Mouse (Mus musculus) erythroblast, adult 5-6 weeks (primary cell): ENCODE data around the gene Zfp788. TPM values are rescaled to one million over a fixed set of nuclear protein-coding genes. Genes with fewer than 3 reads are reported as not detected.
"Not testable (repeated sequence)": the region's sequence is repeated elsewhere in the genome, so short reads cannot be mapped to it uniquely, and the experiment has no call there.

ENCODE experiments used
- ATAC-seq: replicated peaks from 2 replicates; pipeline ENCODE4 v1.8.0; 2016; ENCODE audit warnings: moderate number of reproducible peaks, mild to moderate bottlenecking, moderate TSS enrichment, inconsistent platforms; ENCODE audit not compliant: poor library complexity, low FRiP score, severe bottlenecking
- total RNA-seq, 2 experiments: library from RNA; stranded (forward) in 1 of 2; stranded (reverse) in 1 of 2; fragments of 150-400 nt in 1 of 2; fragments of 200-764, 138-1000 nt in 1 of 2; gene quantifications; 2 replicates each; pipeline versions ENCODE4 v1.2.3 to v1.2.4; 2015 to 2017; ENCODE audit warnings: low replicate concordance in 2 of 2

Gene Zfp788
- 2.1 TPM in 1 of 2 replicates, not detected in the other for total RNA-seq (2015; ENCODE audit: low replicate concordance)
- total RNA-seq (2017; ENCODE audit: low replicate concordance), result 1.8 and 2.4 TPM in 2 replicates

- peak; percentile 91 for ATAC-seq
Observed at GRCm38 (mm10) chr7:41632409-41633220, at the start of gene Zfp788. Zfp788 (plus strand) TSS chr7:41633203.

- not testable (repeated sequence) for ATAC-seq
Observed at GRCm38 (mm10) chr7:41587831-41588230, 45.2 kb upstream of the Zfp788 start.

- no peak for ATAC-seq
Observed at GRCm38 (mm10) chr7:41598615-41599014, 34.4 kb upstream of the Zfp788 start.

GRCm38 (mm10) chr7:41599034-41599813 lies 33.8 kb upstream of the Zfp788 start, which contains the start of gene 2610021A01Rik:
2610021A01Rik (plus strand) TSS chr7:41599230.
- ATAC-seq, result peak; percentile 96

- ATAC-seq, result no peak
Observed at GRCm38 (mm10) chr7:41599932-41600548, 33.0 kb upstream of the Zfp788 start.

- ATAC-seq, result no peak
Observed at GRCm38 (mm10) chr7:41611654-41612053, 21.3 kb upstream of the Zfp788 start.

GRCm38 (mm10) chr7:41616241-41616640 lies 16.8 kb upstream of the Zfp788 start:
- ATAC-seq, result not testable (repeated sequence)

- ATAC-seq, result peak; percentile 97
Observed at GRCm38 (mm10) chr7:41633221-41633984, 400 bp downstream of the Zfp788 start.

GRCm38 (mm10) chr7:41674326-41674725 lies 41.3 kb downstream of the Zfp788 start:
- ATAC-seq, result not testable (repeated sequence)

Other genes with a start within 250 kb of the Zfp788 start
- 7.1 and 10.0 TPM in 2 replicates for gene AI987944, start 239.8 kb upstream of the Zfp788 start, total RNA-seq (2015; ENCODE audit: low replicate concordance)
- 4.7 TPM in 2 replicates for gene AI987944, start 239.8 kb upstream of the Zfp788 start, total RNA-seq (2017; ENCODE audit: low replicate concordance)
- not detected in 2 replicates for gene Vmn2r57, start 184.5 kb upstream of the Zfp788 start, total RNA-seq (2015; ENCODE audit: low replicate concordance)
- not detected in 2 replicates for gene Vmn2r57, start 184.5 kb upstream of the Zfp788 start, total RNA-seq (2017; ENCODE audit: low replicate concordance)
- gene Gm20449, start 133.8 kb upstream of the Zfp788 start, total RNA-seq (2015; ENCODE audit: low replicate concordance), result not detected in 2 replicates
- gene Gm20449, start 133.8 kb upstream of the Zfp788 start, total RNA-seq (2017; ENCODE audit: low replicate concordance), result 0.14 TPM in 1 of 2 replicates, not detected in the other
- gene AW146154, start 133.3 kb upstream of the Zfp788 start, total RNA-seq (2015; ENCODE audit: low replicate concordance), result 1.7 and 4.8 TPM in 2 replicates
- gene AW146154, start 133.3 kb upstream of the Zfp788 start, total RNA-seq (2017; ENCODE audit: low replicate concordance), result 4.0 and 4.7 TPM in 2 replicates
- not detected in 2 replicates for gene Gm6871, start 59.5 kb upstream of the Zfp788 start, total RNA-seq (2015; ENCODE audit: low replicate concordance)
- gene Gm6871, start 59.5 kb upstream of the Zfp788 start, total RNA-seq (2017; ENCODE audit: low replicate concordance), result 0.98 TPM in 1 of 2 replicates, not detected in the other
- 3.3 and 7.5 TPM in 2 replicates for gene 2610021A01Rik, start 34.0 kb upstream of the Zfp788 start, total RNA-seq (2015; ENCODE audit: low replicate concordance)
- 3.0 and 6.0 TPM in 2 replicates for gene 2610021A01Rik, start 34.0 kb upstream of the Zfp788 start, total RNA-seq (2017; ENCODE audit: low replicate concordance)
- not detected in 2 replicates for gene Vmn2r58, start 239.5 kb downstream of the Zfp788 start, total RNA-seq (2015; ENCODE audit: low replicate concordance)
- not detected in 2 replicates for gene Vmn2r58, start 239.5 kb downstream of the Zfp788 start, total RNA-seq (2017; ENCODE audit: low replicate concordance)